Mouse (Mus musculus): Measurements from ENCODE around the gene Fam71e1.

Fam71e1 gene

GRCm38 (mm10) chr7:44495992-44496770, at the start of gene Fam71e1, which contains the start of gene Emc10:
Gene Fam71e1, plus strand, starts transcription at chr7:44496581.
Gene Emc10, minus strand, starts transcription at chr7:44496529.
- peak; percentile 99 for DNase-seq

- peak in 1 of 2 experiments; percentile 1 for DNase-seq
Observed at GRCm38 (mm10) chr7:44453256-44453655, 43.1 kb upstream of the Fam71e1 start.

- no peak for DNase-seq
Observed at GRCm38 (mm10) chr7:44456302-44456701, 40.1 kb upstream of the Fam71e1 start.

- peak; percentile 3 to 13 for DNase-seq
Observed at GRCm38 (mm10) chr7:44460067-44460466, 36.3 kb upstream of the Fam71e1 start.

GRCm38 (mm10) chr7:44460767-44461502, 35.4 kb upstream of the Fam71e1 start:
- DNase-seq: peak in 1 of 2 experiments; percentile 33

- DNase-seq: no peak
Observed at GRCm38 (mm10) chr7:44461503-44462217, 34.7 kb upstream of the Fam71e1 start.

- peak; percentile 37 to 54 for DNase-seq
Observed at GRCm38 (mm10) chr7:44462218-44463055, 33.9 kb upstream of the Fam71e1 start.

- no peak for DNase-seq
Observed at GRCm38 (mm10) chr7:44463056-44463425, 33.3 kb upstream of the Fam71e1 start.

GRCm38 (mm10) chr7:44463556-44464225, 32.7 kb upstream of the Fam71e1 start:
- DNase-seq: peak in 1 of 2 experiments; percentile 43

- DNase-seq: peak; percentile 96
Observed at GRCm38 (mm10) chr7:44464511-44464910, 31.9 kb upstream of the Fam71e1 start.

- peak; percentile 27 to 34 for DNase-seq
Observed at GRCm38 (mm10) chr7:44465111-44465510, 31.3 kb upstream of the Fam71e1 start, which contains the start of gene Aspdh. Gene Aspdh, plus strand, starts transcription at chr7:44465391.

GRCm38 (mm10) chr7:44466006-44466887, 30.1 kb upstream of the Fam71e1 start:
- peak; percentile 25 to 30 for DNase-seq

GRCm38 (mm10) chr7:44466888-44467311, 29.5 kb upstream of the Fam71e1 start:
- peak; percentile 31 to 36 for DNase-seq

GRCm38 (mm10) chr7:44467811-44468411, 28.5 kb upstream of the Fam71e1 start, which contains the start of gene Josd2:
Gene Josd2, plus strand, starts transcription at chr7:44467980.
- peak; percentile 93 to 94 for DNase-seq

- DNase-seq: peak in 1 of 2 experiments; percentile 20
Observed at GRCm38 (mm10) chr7:44468644-44469285, 27.6 kb upstream of the Fam71e1 start.

- DNase-seq: peak in 1 of 2 experiments; percentile 8
Observed at GRCm38 (mm10) chr7:44469677-44470675, 26.4 kb upstream of the Fam71e1 start.

GRCm38 (mm10) chr7:44470696-44471612, 25.4 kb upstream of the Fam71e1 start:
- peak in 1 of 2 experiments; percentile 6 for DNase-seq
